Mouse (Mus musculus) kidney, postnatal 0 days (tissue): ENCODE data around the gene Tnfrsf8. TPM values are rescaled to one million over a fixed set of nuclear protein-coding genes. Genes with fewer than 3 reads are reported as not detected.
A peak's percentile ranks its signal among the peaks of the same experiment; 100 is the strongest.

Experiments
- ATAC-seq: fragments of 200-750 bp; cut with Nextera tagmentation; replicated peaks from 2 replicates; pipeline ENCODE4 v1.8.0; 2017; ENCODE audit warnings: low read depth, moderate number of reproducible peaks, moderate TSS enrichment, moderate library complexity; ENCODE audit not compliant: low FRiP score
- DNase-seq: peaks from one replicate; pipeline ENCODE4 v3.0.0-alpha.2; 2016; ENCODE audit warnings: low spot score
- H3K27ac ChIP-seq: fragments of 300-500 bp; sonication (generic); 2 replicates; pipeline ENCODE4 v1.5.1; 2014; ENCODE audit warnings: mild to moderate bottlenecking
- H3K27me3 ChIP-seq: fragments of 300-500 bp; sonication (generic); 2 replicates; pipeline ENCODE4 v1.6.1; 2014; ENCODE audit warnings: low read length, mixed read lengths; ENCODE audit not compliant: insufficient read depth
- H3K36me3 ChIP-seq: fragments of 300-500 bp; sonication (generic); 2 replicates; pipeline ENCODE4 v1.6.1; 2014; ENCODE audit warnings: low read length, mixed read lengths; ENCODE audit not compliant: insufficient read depth
- H3K4me1 ChIP-seq: fragments of 300-500 bp; sonication (generic); replicated peaks from 2 replicates; pipeline ENCODE4 v1.6.1; 2014; ENCODE audit warnings: antibody characterized with exemption, low read length, mixed read lengths; ENCODE audit not compliant: insufficient read depth
- H3K4me2 ChIP-seq: fragments of 300-500 bp; sonication (generic); 2 replicates; pipeline ENCODE4 v1.6.1; 2014; ENCODE audit warnings: mild to moderate bottlenecking, low read length, moderate library complexity, mixed read lengths
- H3K4me3 ChIP-seq: fragments of 300-500 bp; sonication (generic); replicated peaks from 2 replicates; pipeline ENCODE4 v1.5.1; 2014; ENCODE audit warnings: low read depth, low read length
- H3K9ac ChIP-seq: fragments of 300-500 bp; sonication (generic); 2 replicates; pipeline ENCODE4 v1.6.1; 2014; ENCODE audit warnings: low read depth, low read length
- H3K9me3 ChIP-seq: fragments of 300-500 bp; sonication (generic); replicated peaks from 2 replicates; pipeline ENCODE4 v1.6.1; 2016; ENCODE audit warnings: low read length, inconsistent platforms, mixed read lengths
- CTCF ChIP-seq: IDR thresholded peaks from 2 replicates; pipeline ENCODE4 v1.5.1; 2016; ENCODE audit warnings: antibody characterized with exemption, low read depth, mild to moderate bottlenecking, moderate library complexity
- WGBS: fragments of 180-500 bp; shearing (Covaris S2); extraction: QIAGEN DNeasy Blood & Tissue Kit; methylation state at CpG from one replicate; pipeline ENCODE4 v1.1.7; 2014; 5-methylcytosine and 5-hydroxymethylcytosine counted together
- polyA plus RNA-seq: library from polyadenylated mRNA; unstranded; fragments of >200 nt; fragmentation: Nextera tagmentation; extraction: Ambion mirVana; gene quantifications from 2 replicates; pipeline ENCODE4 v1.2.1, GENCODE M21; 2015

The Tnfrsf8 gene
- polyA plus RNA-seq, 1 experiment from 2014 or later, result 0.08 TPM

GRCm38 (mm10) chr4:145219240-145219985 lies 95.6 kb downstream of the Tnfrsf8 start:
- 0 out of 2 replicates have a peak, but pooled peaks have one; percentile 31 for ATAC-seq
- H3K27ac ChIP-seq, result no peak overlapping the region
- no peaks in the 10 kb centered on the region for H3K4me1 ChIP-seq
- H3K4me2 ChIP-seq, result no peak overlapping the region
- H3K9ac ChIP-seq, result no peak overlapping the region
- TF ChIP-seq CTCF, result peak; percentile 62
- H3K4me3 ChIP-seq, result no peak overlapping the region
- 63% methylated on average over 15 of the region's 15 CpGs for WGBS
- DNase-seq, result no peak
- no peaks in the 10 kb centered on the region for H3K36me3 ChIP-seq
- no peaks in the 10 kb centered on the region for H3K9me3 ChIP-seq
- H3K27me3 ChIP-seq, result no peaks in the 10 kb centered on the region

GRCm38 (mm10) chr4:145217837-145218236 lies 97.1 kb downstream of the Tnfrsf8 start:
- 61% methylated on average over 5 of the region's 5 CpGs for WGBS
- H3K27me3 ChIP-seq, result no peaks in the 10 kb centered on the region
- no peak for TF ChIP-seq CTCF
- H3K9ac ChIP-seq, result no peak overlapping the region
- no peaks in the 10 kb centered on the region for H3K9me3 ChIP-seq
- no peak overlapping the region for H3K27ac ChIP-seq
- no peak for ATAC-seq
- no peak for DNase-seq
- no peaks in the 10 kb centered on the region for H3K36me3 ChIP-seq
- no peaks in the 10 kb centered on the region for H3K4me1 ChIP-seq
- H3K4me3 ChIP-seq, result no peak overlapping the region
- H3K4me2 ChIP-seq, result no peak overlapping the region

Other genes with a start within 250 kb of the Tnfrsf8 start
- gene Vps13d, start 120.2 kb downstream of the Tnfrsf8 start, polyA plus RNA-seq, result 14.7 and 15.2 TPM in 2 replicates
- gene Tnfrsf1b, start 68.3 kb downstream of the Tnfrsf8 start, polyA plus RNA-seq, result 2.5 TPM in 2 replicates
- gene Zfp990, start 195.6 kb upstream of the Tnfrsf8 start, polyA plus RNA-seq, result 0.15 and 0.17 TPM in 2 replicates